Mouse (Mus musculus) small intestine, adult 2 months (tissue): ENCODE measurements at regions not wholly inside any gene's neighbourhood (a gene's known extent, or its start where the extent isn't known, plus 50 kb on each side); places are given as distances from the start of the nearest gene placed in this dataset.

ENCODE experiments used
- H3K27ac ChIP-seq: fragments of 200-500 bp; 2 replicates; pipeline ENCODE4 v1.5.1; 2012; ENCODE audit warnings: low read depth, low read length, control low read depth, inconsistent platforms; ENCODE audit not compliant: insufficient read depth
- H3K27me3 ChIP-seq: fragments of 200-500 bp; 2 replicates; pipeline ENCODE4 v1.6.1; 2012; ENCODE audit warnings: mild to moderate bottlenecking, moderate library complexity, low read length, inconsistent platforms; ENCODE audit not compliant: control insufficient read depth, insufficient read depth
- H3K36me3 ChIP-seq: fragments of 200-500 bp; 2 replicates; pipeline ENCODE4 v1.6.1; 2012; ENCODE audit warnings: mild to moderate bottlenecking, low read length, control low read depth, inconsistent platforms; ENCODE audit not compliant: control insufficient read depth, insufficient read depth
- H3K4me1 ChIP-seq: fragments of 200-500 bp; 2 replicates; pipeline ENCODE4 v1.6.1; 2012; ENCODE audit warnings: low read length, inconsistent platforms, mixed read lengths; ENCODE audit not compliant: control insufficient read depth, insufficient read depth, insufficient read length
- H3K4me3 ChIP-seq: fragments of 200-500 bp; 2 replicates; pipeline ENCODE4 v1.5.1; 2012; ENCODE audit warnings: low read depth, mild to moderate bottlenecking, control low read depth, inconsistent platforms, low read length, moderate library complexity
- CTCF ChIP-seq: fragments of 200-500 bp; IDR thresholded peaks from 2 replicates; pipeline ENCODE4 v1.5.1; 2012; ENCODE audit warnings: low read depth, mild to moderate bottlenecking, control low read depth, inconsistent platforms, low read length, moderate library complexity, mixed read lengths; ENCODE audit not compliant: insufficient replicate concordance, insufficient read length; ENCODE audit errors: extremely low read depth
- POLR2A ChIP-seq: fragments of 200-500 bp; IDR thresholded peaks from 2 replicates; pipeline ENCODE4 v1.6.1; 2012; ENCODE audit warnings: low read depth, mild to moderate bottlenecking, control low read depth, inconsistent platforms, low read length, moderate library complexity
- WGBS: fragments of 180-500 bp; shearing (Covaris S2); methylation state at CpG from one replicate; pipeline ENCODE4 v1.1.7; 2018; 5-methylcytosine and 5-hydroxymethylcytosine counted together

DNA sequence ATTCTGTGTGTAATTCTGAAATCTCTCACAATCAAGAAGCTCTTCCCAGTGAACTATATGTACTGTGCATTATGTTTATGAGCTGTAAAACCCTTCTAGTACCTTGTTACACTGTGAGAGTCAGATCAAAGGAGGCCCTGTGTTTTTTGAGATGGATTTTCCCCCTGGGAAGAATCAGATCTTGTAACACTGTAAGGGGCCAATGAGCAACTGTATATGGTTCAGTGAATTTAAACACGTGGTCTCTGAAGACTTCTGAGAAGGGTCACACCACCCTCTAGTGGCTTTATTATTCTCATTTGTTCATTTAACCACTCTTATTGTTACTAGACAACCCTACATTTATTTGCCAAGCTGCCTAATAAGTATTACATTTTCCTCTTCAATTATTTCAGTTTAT lies 211.1 kb downstream of the Hira start:
- Histone ChIP-seq H3K4me3 (no peak overlapping the region), H3K27me3 (no peaks in the 10 kb centered on the region), H3K36me3 (no peaks in the 10 kb centered on the region), H3K4me1 (no peaks in the 10 kb centered on the region), H3K27ac (no peak overlapping the region)
- no peak for TF ChIP-seq POLR2A
- TF ChIP-seq CTCF = no peak
- WGBS = 12% methylated on average over 1 of the region's 1 CpGs
